Mouse (Mus musculus): ENCODE data around the gene Mtfr2. TPM values are rescaled to one million over a fixed set of nuclear protein-coding genes. Genes with fewer than 3 reads are reported as not detected.

The Mtfr2 gene
- polyA plus RNA-seq, 1 experiment from 2014 or later, result 1.7 TPM

DNA sequence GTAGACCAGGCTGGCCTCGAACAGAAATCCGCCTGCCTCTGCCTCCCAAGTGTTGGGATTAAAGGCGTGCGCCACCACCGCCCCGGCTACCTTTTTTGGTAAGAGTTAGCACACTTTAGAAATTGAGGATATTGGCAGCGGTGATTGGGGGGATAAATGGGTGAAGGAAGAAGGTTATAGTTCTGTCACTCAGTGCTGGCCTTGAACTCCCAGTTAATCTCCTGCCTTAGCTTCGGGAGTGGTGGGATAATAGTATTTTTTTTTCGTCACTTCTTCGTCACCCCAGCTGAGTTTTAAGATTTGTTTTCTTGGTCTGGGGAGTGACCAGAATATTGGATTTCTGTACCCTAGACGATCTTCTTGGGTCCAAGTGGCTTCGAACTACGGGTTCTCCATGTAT, 34.1 kb upstream of the Mtfr2 start:
- H3K4me3 ChIP-seq (ENCODE audit: control insufficient read depth in 1 of 2, insufficient read depth in 1 of 2, low read depth in 1 of 2, low read length in 2 of 2), result peak overlapping the region; percentile 88 to 93
- H3K27me3 ChIP-seq (ENCODE audit: control insufficient read depth, insufficient read depth, low read length), result no peaks in the 10 kb centered on the region
- no peak for ATAC-seq (ENCODE audit: insufficient number of reproducible peaks, insufficient read depth, low FRiP score, low read depth)
- peaks cover 23% of the 10 kb centered on the region for H3K36me3 ChIP-seq (ENCODE audit: control insufficient read depth, insufficient read depth, low read length)
- peaks cover 2 to 30% of the 10 kb centered on the region in 2 experiments for H3K4me1 ChIP-seq (ENCODE audit: control insufficient read depth in 2 of 2, insufficient read depth in 2 of 2, low read length in 2 of 2)
- H3K27ac ChIP-seq (replicated peaks in 1 of 2; ENCODE audit: control insufficient read depth in 1 of 2, insufficient read depth in 1 of 2, low read depth in 2 of 2, low read length in 2 of 2), result peak overlapping the region in 1 of 2 experiments; percentile 100; a peak in 1 of 4 replicates
- H3K9me3 ChIP-seq (ENCODE audit: control insufficient read depth, low read length), result no peaks in the 10 kb centered on the region
- peak overlapping the region; percentile 97 for H3K9ac ChIP-seq (ENCODE audit: low read length)
- H3K4me2 ChIP-seq (ENCODE audit: low read length), result peak overlapping the region; percentile 70
- 41% methylated on average over 13 of the region's 13 CpGs for WGBS

DNA sequence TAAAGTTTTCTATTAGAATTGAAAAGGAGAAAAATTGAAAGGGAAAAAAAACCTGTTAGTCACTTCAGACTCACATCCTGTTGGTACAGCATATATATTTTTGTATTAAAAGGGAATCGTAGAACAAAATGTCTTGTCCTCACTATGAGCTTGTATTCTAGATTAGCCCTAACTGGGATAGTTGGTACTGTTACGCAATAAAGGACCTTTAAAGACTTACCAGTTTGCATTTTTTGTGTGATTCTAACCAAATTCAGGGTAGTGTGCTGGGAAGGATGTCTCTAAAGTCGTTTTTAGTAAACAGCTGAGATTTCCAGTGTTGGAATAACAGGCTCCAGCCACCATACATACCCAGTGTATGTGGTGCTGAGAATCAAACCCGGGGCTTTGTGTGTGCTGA, 33.6 kb upstream of the Mtfr2 start:
- peaks cover 27% of the 10 kb centered on the region for H3K36me3 ChIP-seq (ENCODE audit: control insufficient read depth, insufficient read depth, low read length)
- H3K4me2 ChIP-seq (ENCODE audit: low read length), result peak overlapping the region; percentile 70
- H3K27ac ChIP-seq (replicated peaks in 1 of 2; ENCODE audit: control insufficient read depth in 1 of 2, insufficient read depth in 1 of 2, low read depth in 2 of 2, low read length in 2 of 2), result no peak overlapping the region
- H3K9me3 ChIP-seq (ENCODE audit: control insufficient read depth, low read length), result no peaks in the 10 kb centered on the region
- 78% methylated on average over 4 of the region's 4 CpGs for WGBS
- peaks cover 2 to 30% of the 10 kb centered on the region in 2 experiments for H3K4me1 ChIP-seq (ENCODE audit: control insufficient read depth in 2 of 2, insufficient read depth in 2 of 2, low read length in 2 of 2)
- no peak for ATAC-seq (ENCODE audit: insufficient number of reproducible peaks, insufficient read depth, low FRiP score, low read depth)
- H3K27me3 ChIP-seq (ENCODE audit: control insufficient read depth, insufficient read depth, low read length), result no peaks in the 10 kb centered on the region
- H3K4me3 ChIP-seq (ENCODE audit: control insufficient read depth in 1 of 2, insufficient read depth in 1 of 2, low read depth in 1 of 2, low read length in 2 of 2), result peak overlapping the region in 1 of 2 experiments; percentile 88; a peak in 2 of 4 replicates
- 0 out of 2 replicates have a peak overlapping the region, but pooled peaks have one; percentile 4 for H3K9ac ChIP-seq (ENCODE audit: low read length)

DNA sequence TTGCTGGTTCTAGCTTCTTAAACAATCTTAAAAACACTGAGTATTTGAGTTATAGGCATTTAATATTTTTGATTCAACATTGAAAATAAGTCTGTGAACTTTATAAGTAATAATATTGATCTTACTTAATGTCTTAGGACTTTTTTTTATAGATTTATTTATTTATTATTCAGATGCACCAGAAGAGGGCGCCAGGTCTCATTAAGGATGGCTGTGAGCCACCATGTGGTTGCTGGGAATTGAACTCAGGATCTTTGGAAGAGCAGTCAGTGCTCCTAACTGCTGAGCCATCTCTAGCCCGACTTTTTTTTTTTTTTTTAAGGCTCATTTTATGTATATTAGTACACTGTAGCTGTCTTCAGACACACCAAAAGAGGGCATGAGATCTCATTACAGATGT, 32.8 kb upstream of the Mtfr2 start:
- Histone ChIP-seq H3K4me1 (ENCODE audit: control insufficient read depth in 2 of 2, insufficient read depth in 2 of 2, low read length in 2 of 2) (peaks cover 2 to 30% of the 10 kb centered on the region in 2 experiments), H3K9me3 (ENCODE audit: control insufficient read depth, low read length) (no peaks in the 10 kb centered on the region), H3K4me2 (ENCODE audit: low read length) (no peak overlapping the region), H3K36me3 (ENCODE audit: control insufficient read depth, insufficient read depth, low read length) (peaks cover 34% of the 10 kb centered on the region), H3K9ac (ENCODE audit: low read length) (no peak overlapping the region), H3K4me3 (ENCODE audit: control insufficient read depth in 1 of 2, insufficient read depth in 1 of 2, low read depth in 1 of 2, low read length in 2 of 2) (no peak overlapping the region), H3K27ac (replicated peaks in 1 of 2; ENCODE audit: control insufficient read depth in 1 of 2, insufficient read depth in 1 of 2, low read depth in 2 of 2, low read length in 2 of 2) (no peak overlapping the region), H3K27me3 (ENCODE audit: control insufficient read depth, insufficient read depth, low read length) (no peaks in the 10 kb centered on the region)
- 49% methylated on average over 2 of the region's 2 CpGs for WGBS
- no peak for ATAC-seq (ENCODE audit: insufficient number of reproducible peaks, insufficient read depth, low FRiP score, low read depth)

DNA sequence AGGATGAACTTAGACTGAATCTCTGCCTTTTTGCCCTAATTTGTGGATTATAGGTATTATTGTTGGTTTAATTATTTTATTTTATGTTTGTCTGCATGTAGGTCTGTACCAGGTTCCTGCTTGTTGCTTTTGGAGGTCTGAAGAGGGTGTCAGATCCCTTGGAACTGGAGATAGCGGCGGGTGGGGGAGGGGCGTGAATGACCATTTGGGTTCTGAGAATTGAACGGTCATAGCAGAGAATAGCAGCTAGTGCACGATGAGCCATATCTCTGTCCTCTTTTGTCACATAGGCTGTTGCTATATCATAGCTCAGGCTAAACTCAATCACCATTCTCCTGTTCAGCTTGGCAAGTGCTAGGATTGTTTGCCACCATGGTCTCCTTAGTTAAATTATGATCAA, 30.1 kb upstream of the Mtfr2 start:
- peaks cover 0 to 21% of the 10 kb centered on the region in 2 experiments; a peak in 3 of 4 replicates for H3K4me1 ChIP-seq (ENCODE audit: control insufficient read depth in 2 of 2, insufficient read depth in 2 of 2, low read length in 2 of 2)
- no peaks in the 10 kb centered on the region for H3K27me3 ChIP-seq (ENCODE audit: control insufficient read depth, insufficient read depth, low read length)
- no peak for ATAC-seq (ENCODE audit: insufficient number of reproducible peaks, insufficient read depth, low FRiP score, low read depth)
- H3K36me3 ChIP-seq (ENCODE audit: control insufficient read depth, insufficient read depth, low read length), result peaks cover 59% of the 10 kb centered on the region
- H3K4me3 ChIP-seq (ENCODE audit: control insufficient read depth in 1 of 2, insufficient read depth in 1 of 2, low read depth in 1 of 2, low read length in 2 of 2), result no peak overlapping the region
- no peak overlapping the region for H3K9ac ChIP-seq (ENCODE audit: low read length)
- H3K27ac ChIP-seq (replicated peaks in 1 of 2; ENCODE audit: control insufficient read depth in 1 of 2, insufficient read depth in 1 of 2, low read depth in 2 of 2, low read length in 2 of 2), result no peak overlapping the region
- 46% methylated on average over 5 of the region's 5 CpGs for WGBS
- H3K9me3 ChIP-seq (ENCODE audit: control insufficient read depth, low read length), result no peaks in the 10 kb centered on the region
- H3K4me2 ChIP-seq (ENCODE audit: low read length), result 0 out of 2 replicates have a peak overlapping the region, but pooled peaks have one; percentile 19

DNA sequence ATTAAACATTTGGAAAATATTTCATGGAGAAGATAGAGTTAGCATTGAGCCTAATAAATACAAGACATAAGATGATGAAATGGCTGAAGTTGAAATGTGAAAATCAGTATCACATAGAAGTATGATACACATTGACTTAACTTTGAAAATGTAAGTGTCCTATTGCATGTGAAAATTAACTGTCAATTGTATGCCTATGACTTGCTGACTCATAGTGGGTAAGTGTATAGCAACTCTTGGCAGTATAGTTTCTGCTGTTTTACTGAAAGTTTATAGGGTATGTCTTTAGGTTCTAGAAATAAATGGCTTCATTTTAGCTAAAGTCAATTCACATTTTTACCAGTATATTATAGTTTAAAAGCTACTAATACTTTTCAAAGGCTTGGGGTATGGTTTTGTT, 21.3 kb upstream of the Mtfr2 start:
- Histone ChIP-seq H3K36me3 (ENCODE audit: control insufficient read depth, insufficient read depth, low read length) (peaks cover 98% of the 10 kb centered on the region), H3K4me2 (ENCODE audit: low read length) (no peak overlapping the region), H3K27me3 (ENCODE audit: control insufficient read depth, insufficient read depth, low read length) (no peaks in the 10 kb centered on the region), H3K4me3 (ENCODE audit: control insufficient read depth in 1 of 2, insufficient read depth in 1 of 2, low read depth in 1 of 2, low read length in 2 of 2) (no peak overlapping the region), H3K9ac (ENCODE audit: low read length) (no peak overlapping the region), H3K9me3 (ENCODE audit: control insufficient read depth, low read length) (no peaks in the 10 kb centered on the region), H3K27ac (replicated peaks in 1 of 2; ENCODE audit: control insufficient read depth in 1 of 2, insufficient read depth in 1 of 2, low read depth in 2 of 2, low read length in 2 of 2) (no peak overlapping the region), H3K4me1 (ENCODE audit: control insufficient read depth in 2 of 2, insufficient read depth in 2 of 2, low read length in 2 of 2) (no peaks in the 10 kb centered on the region)
- no peak for ATAC-seq (ENCODE audit: insufficient number of reproducible peaks, insufficient read depth, low FRiP score, low read depth)

DNA sequence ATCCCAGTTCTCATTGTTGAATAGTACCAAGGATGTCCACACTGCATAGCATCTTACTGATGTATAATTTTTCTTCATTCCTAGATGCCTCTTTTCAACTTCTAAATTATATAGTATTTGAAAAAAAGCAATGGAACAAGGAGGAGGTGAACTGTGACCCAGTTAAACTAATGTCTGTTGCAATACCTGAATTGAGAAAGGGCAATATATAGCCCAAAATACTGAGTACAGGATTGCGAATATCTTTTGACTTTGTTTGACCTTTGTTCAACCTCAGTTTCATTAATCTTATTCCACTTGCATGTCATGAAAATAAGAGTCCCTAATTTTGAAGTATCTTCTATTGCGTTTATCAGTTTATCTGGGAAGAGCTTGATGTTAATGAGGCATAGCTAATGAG, 16.3 kb upstream of the Mtfr2 start:
- WGBS, result 90% methylated on average over 2 of the region's 2 CpGs
- Histone ChIP-seq H3K4me2 (ENCODE audit: low read length) (no peak overlapping the region), H3K9ac (ENCODE audit: low read length) (no peak overlapping the region), H3K27ac (replicated peaks in 1 of 2; ENCODE audit: control insufficient read depth in 1 of 2, insufficient read depth in 1 of 2, low read depth in 2 of 2, low read length in 2 of 2) (no peak overlapping the region), H3K27me3 (ENCODE audit: control insufficient read depth, insufficient read depth, low read length) (no peaks in the 10 kb centered on the region), H3K9me3 (ENCODE audit: control insufficient read depth, low read length) (no peaks in the 10 kb centered on the region), H3K4me1 (ENCODE audit: control insufficient read depth in 2 of 2, insufficient read depth in 2 of 2, low read length in 2 of 2) (no peaks in the 10 kb centered on the region), H3K36me3 (ENCODE audit: control insufficient read depth, insufficient read depth, low read length) (peaks cover 98% of the 10 kb centered on the region), H3K4me3 (ENCODE audit: control insufficient read depth in 1 of 2, insufficient read depth in 1 of 2, low read depth in 1 of 2, low read length in 2 of 2) (no peak overlapping the region)
- ATAC-seq (ENCODE audit: insufficient number of reproducible peaks, insufficient read depth, low FRiP score, low read depth), result no peak

DNA sequence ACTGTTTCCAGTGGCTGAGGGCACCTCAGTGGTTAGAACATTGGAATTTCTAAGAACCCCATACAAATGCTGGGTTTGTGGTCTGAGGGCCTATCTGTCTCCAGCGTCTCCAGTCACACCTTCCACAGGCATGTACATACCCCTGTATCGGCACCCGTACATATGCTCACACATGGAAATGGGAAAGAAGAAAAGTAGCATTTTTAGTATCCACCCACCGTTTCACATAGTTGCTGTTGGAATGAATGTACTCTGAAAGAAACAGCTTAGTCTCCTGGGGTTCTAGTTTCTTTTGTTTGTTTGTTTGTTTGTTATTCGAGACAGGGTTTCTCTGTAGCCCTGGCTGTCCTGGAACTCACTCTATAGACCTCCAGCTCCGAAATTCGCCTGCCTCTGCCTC, 9.7 kb upstream of the Mtfr2 start:
- Histone ChIP-seq H3K4me2 (ENCODE audit: low read length) (no peak overlapping the region), H3K27me3 (ENCODE audit: control insufficient read depth, insufficient read depth, low read length) (no peaks in the 10 kb centered on the region), H3K27ac (replicated peaks in 1 of 2; ENCODE audit: control insufficient read depth in 1 of 2, insufficient read depth in 1 of 2, low read depth in 2 of 2, low read length in 2 of 2) (no peak overlapping the region), H3K4me3 (ENCODE audit: control insufficient read depth in 1 of 2, insufficient read depth in 1 of 2, low read depth in 1 of 2, low read length in 2 of 2) (no peak overlapping the region), H3K9me3 (ENCODE audit: control insufficient read depth, low read length) (no peaks in the 10 kb centered on the region), H3K9ac (ENCODE audit: low read length) (no peak overlapping the region), H3K4me1 (ENCODE audit: control insufficient read depth in 2 of 2, insufficient read depth in 2 of 2, low read length in 2 of 2) (no peaks in the 10 kb centered on the region), H3K36me3 (ENCODE audit: control insufficient read depth, insufficient read depth, low read length) (peaks cover 97% of the 10 kb centered on the region)
- 91% methylated on average over 7 of the region's 7 CpGs for WGBS
- ATAC-seq (ENCODE audit: insufficient number of reproducible peaks, insufficient read depth, low FRiP score, low read depth), result no peak

DNA sequence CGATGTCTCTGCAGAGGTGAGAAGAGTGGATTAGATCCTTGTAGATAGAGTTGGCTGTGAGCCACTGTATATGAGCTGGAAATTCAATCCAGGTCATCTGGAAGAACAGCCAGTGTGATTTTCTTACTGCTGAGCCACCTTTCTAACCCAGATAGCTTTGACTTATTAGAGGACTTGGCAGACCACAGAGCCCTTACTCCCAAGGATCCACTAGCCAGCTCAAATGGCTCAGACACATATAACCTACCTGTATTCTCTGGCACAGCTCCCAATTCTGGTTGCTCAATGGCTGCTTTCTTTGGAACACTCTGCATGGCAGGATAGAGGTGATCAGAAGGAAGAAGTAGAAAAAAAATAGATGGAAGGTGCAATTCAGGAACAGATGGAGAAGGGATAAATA, 1.8 kb upstream of the Mtfr2 start:
- Histone ChIP-seq H3K4me1 (ENCODE audit: control insufficient read depth in 2 of 2, insufficient read depth in 2 of 2, low read length in 2 of 2) (peaks cover 0 to 13% of the 10 kb centered on the region in 2 experiments; a peak in 3 of 4 replicates), H3K36me3 (ENCODE audit: control insufficient read depth, insufficient read depth, low read length) (peaks cover 52% of the 10 kb centered on the region), H3K9ac (ENCODE audit: low read length) (no peak overlapping the region), H3K4me3 (ENCODE audit: control insufficient read depth in 1 of 2, insufficient read depth in 1 of 2, low read depth in 1 of 2, low read length in 2 of 2) (no peak overlapping the region), H3K4me2 (ENCODE audit: low read length) (no peak overlapping the region), H3K9me3 (ENCODE audit: control insufficient read depth, low read length) (no peaks in the 10 kb centered on the region), H3K27me3 (ENCODE audit: control insufficient read depth, insufficient read depth, low read length) (no peaks in the 10 kb centered on the region), H3K27ac (replicated peaks in 1 of 2; ENCODE audit: control insufficient read depth in 1 of 2, insufficient read depth in 1 of 2, low read depth in 2 of 2, low read length in 2 of 2) (no peak overlapping the region)
- no peak for ATAC-seq (ENCODE audit: insufficient number of reproducible peaks, insufficient read depth, low FRiP score, low read depth)
- WGBS, result 69% methylated on average over 1 of the region's 1 CpGs

All from heart, embryonic 14.5 days (tissue).